Mouse (Mus musculus) cerebellum, adult 11-12 months (tissue): Measurements from ENCODE around the gene Fkbp5.
"Not testable (repeated sequence)": the region's sequence is repeated elsewhere in the genome, so short reads cannot be mapped to it uniquely, and the experiment has no call there.

Source experiments
- DNase-seq: peaks from one replicate; pipeline ENCODE4 v3.0.0; 2022

Fkbp5 gene

GRCm38 (mm10) chr17:28452889-28453288, 64.4 kb downstream of the Fkbp5 start:
- DNase-seq, result no peak

GRCm38 (mm10) chr17:28451914-28452313, 65.4 kb downstream of the Fkbp5 start:
- no peak for DNase-seq

GRCm38 (mm10) chr17:28451487-28451886, 65.8 kb downstream of the Fkbp5 start:
- DNase-seq, result no peak

GRCm38 (mm10) chr17:28448225-28448624, 69.1 kb downstream of the Fkbp5 start:
- DNase-seq, result no peak

- no peak for DNase-seq
Observed at GRCm38 (mm10) chr17:28447789-28448188, 69.5 kb downstream of the Fkbp5 start.

GRCm38 (mm10) chr17:28446820-28447168, 70.5 kb downstream of the Fkbp5 start:
- DNase-seq, result no peak

- no peak for DNase-seq
Observed at GRCm38 (mm10) chr17:28445886-28446819, 71.2 kb downstream of the Fkbp5 start.

- no peak for DNase-seq
Observed at GRCm38 (mm10) chr17:28442661-28443060, 74.7 kb downstream of the Fkbp5 start.

GRCm38 (mm10) chr17:28438342-28439115, 78.8 kb downstream of the Fkbp5 start:
- no peak for DNase-seq

GRCm38 (mm10) chr17:28437938-28438337, 79.4 kb downstream of the Fkbp5 start:
- no peak for DNase-seq

- no peak for DNase-seq
Observed at GRCm38 (mm10) chr17:28434921-28435485, 82.3 kb downstream of the Fkbp5 start.

- DNase-seq, result no peak
Observed at GRCm38 (mm10) chr17:28433029-28433428, 84.3 kb downstream of the Fkbp5 start.

- no peak for DNase-seq
Observed at GRCm38 (mm10) chr17:28431931-28432335, 85.4 kb downstream of the Fkbp5 start.

GRCm38 (mm10) chr17:28431038-28431437, 86.3 kb downstream of the Fkbp5 start:
- DNase-seq, result no peak

GRCm38 (mm10) chr17:28428474-28429258, 88.7 kb downstream of the Fkbp5 start:
- no peak for DNase-seq

- no peak for DNase-seq
Observed at GRCm38 (mm10) chr17:28427666-28428065, 89.7 kb downstream of the Fkbp5 start.

- DNase-seq, result no peak
Observed at GRCm38 (mm10) chr17:28424373-28424772, 93.0 kb downstream of the Fkbp5 start.

- no peak for DNase-seq
Observed at GRCm38 (mm10) chr17:28421071-28421470, 96.3 kb downstream of the Fkbp5 start.

GRCm38 (mm10) chr17:28420229-28421051, 96.9 kb downstream of the Fkbp5 start:
- DNase-seq, result no peak

GRCm38 (mm10) chr17:28419636-28420035, 97.7 kb downstream of the Fkbp5 start:
- no peak for DNase-seq

GRCm38 (mm10) chr17:28418954-28419353, 98.4 kb downstream of the Fkbp5 start:
- no peak for DNase-seq

GRCm38 (mm10) chr17:28418481-28418880, 98.8 kb downstream of the Fkbp5 start:
- DNase-seq, result not testable (repeated sequence)
